Mouse (Mus musculus): ENCODE results near the gene Slfn3.

DNA sequence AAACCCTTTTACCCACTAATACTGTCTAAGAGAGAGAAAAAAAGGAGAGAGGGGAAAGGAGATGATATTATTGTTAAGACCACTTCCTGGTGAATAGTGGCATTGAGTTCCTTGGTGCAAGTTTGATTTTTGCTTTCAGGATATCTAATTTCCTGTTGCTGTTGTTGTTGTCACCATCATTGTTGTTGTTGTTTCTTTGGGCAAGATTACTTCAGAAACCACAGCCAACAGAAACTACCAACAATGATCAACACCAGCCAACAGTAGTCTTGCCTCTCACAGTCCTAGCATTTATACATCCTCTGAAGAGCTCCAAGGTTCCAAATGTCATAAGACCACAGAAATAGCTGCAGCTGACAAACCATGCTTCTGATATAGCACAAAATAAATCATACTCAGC lies 13.9 kb downstream of the Slfn3 start:
- TF ChIP-seq CTCF (IDR thresholded peaks at IDR 0.05; ENCODE audit: control insufficient read depth, insufficient read depth, insufficient read length) (no peak), MAX (IDR thresholded peaks at IDR 0.05) (no peak)

All from C2C12 (cell line).